Mouse (Mus musculus) embryo, embryonic 10 days (tissue): ENCODE measurements around the gene Gdpd5.

ENCODE experiments used
- DNase-seq: peaks from one replicate; pipeline ENCODE4 v3.0.0-alpha.2; 2015; ENCODE audit warnings: low spot score

The Gdpd5 gene

DNA sequence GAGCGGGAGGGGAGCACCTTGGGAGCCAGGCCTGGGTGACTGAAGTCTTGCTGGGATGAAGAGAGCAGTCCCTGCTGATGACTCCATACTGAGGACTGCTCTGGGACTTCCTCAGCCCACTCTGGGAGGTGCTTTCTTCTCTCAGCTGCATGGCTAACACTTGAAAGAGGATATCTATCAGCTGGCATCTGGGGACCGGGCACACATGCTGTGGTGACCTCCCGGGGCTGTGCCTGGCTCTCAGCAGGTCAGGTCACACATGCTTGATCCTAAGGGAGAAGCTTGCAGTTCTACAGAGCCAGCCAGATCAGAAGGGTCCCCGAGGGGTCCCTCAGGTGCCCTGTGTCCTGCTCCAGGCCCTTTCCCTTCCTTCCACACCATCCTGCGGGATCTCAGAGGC lies 62.0 kb downstream of the Gdpd5 start:
- DNase-seq: no peak

DNA sequence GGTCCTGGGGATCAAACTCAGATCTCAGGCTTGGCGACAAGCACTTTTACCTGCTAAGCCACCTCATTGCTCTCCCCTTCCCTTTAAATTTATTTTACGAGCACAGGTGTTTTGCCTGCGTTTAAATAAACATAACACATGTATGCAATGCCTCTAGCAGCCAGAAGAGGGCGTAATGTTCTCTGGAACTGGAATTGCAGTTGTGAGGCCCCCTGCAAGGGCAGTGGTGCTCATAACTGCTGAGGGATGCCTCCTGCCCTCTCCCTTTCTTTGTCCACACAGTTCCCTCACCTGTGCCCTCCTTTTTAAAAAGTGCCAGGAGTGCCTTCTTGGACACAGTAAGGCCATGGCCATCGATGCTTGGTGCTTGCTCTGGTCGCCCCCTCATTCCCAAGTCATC lies 62.8 kb downstream of the Gdpd5 start:
- no peak for DNase-seq

DNA sequence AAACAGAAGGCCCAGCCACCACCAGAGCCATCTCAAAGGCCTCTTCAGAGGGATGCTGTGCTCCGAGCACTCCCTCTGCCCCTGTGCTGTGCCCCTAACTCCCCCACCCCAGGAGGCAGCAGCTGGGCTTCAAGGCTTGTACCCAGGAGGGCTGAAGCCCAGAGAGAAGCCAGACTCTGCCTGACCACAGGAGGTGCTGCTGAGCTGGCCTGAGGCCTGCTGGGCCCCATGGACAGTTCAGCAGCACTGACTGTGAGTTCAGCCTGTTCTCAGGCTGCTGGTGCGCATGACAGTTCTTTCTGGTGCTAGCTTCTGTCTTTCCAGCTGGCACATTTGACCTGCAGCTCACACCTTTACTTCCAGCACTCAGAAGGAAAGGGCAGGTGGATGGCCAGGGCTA lies 64.6 kb downstream of the Gdpd5 start:
- peak; percentile 63 for DNase-seq

DNA sequence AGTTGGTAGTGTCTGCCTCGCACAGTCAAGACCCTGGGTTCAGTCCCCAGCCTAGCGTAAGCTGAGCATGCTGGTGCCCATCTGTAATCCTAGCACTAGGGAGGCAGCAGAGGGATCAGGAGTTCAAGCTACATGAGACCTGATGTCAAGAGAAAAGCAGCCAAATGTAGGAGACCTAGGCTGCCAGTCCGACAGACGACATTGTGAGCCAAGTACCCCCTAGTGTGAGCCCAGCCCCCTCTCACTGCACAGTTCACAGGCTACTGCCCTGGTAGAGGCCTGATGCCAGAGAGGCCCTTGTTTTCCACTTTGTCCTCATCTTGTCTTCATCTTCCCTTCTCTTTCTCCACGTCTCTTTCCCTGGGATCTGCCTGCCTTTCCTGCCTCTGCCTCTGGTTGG lies 66.1 kb downstream of the Gdpd5 start:
- DNase-seq: no peak

DNA sequence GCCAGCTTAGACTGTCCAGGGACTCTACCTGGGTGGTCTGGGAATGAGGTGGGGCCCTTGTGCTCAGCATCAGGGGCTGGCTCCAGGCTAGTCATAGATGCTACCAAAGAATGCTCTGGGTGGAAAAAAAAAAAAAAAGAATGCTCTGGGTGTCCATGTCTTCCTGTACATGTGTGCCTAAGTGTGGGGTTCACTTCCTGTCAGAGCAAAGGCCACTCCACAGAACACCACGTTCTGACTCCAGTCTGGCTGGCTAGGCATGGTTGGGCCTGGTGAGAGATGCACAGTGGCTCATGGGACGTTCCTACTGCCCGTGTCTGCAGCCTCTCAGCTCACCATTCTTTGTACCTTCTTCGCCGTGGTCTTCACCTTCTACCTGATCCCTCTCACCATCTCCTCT lies 67.4 kb downstream of the Gdpd5 start:
- no peak for DNase-seq

DNA sequence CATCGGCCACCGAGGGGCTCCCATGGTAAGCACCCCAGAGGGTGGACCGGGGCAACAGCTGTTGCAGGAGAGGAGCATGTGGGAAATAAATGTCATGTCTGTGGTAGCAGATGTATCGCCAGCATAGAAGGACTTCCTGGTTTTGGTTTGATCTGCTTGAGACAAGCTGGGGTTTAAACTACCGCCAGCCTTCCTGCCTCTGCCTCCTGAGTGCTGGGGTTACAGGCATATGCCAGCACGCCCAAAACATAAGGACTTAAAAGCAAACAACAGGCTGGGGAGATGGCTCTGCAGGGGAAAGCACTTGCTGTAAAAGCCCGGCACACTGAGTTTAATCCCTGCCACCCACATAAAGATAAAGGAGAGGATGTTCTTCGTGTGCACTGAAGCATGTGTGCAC lies 67.8 kb downstream of the Gdpd5 start:
- DNase-seq: no peak

DNA sequence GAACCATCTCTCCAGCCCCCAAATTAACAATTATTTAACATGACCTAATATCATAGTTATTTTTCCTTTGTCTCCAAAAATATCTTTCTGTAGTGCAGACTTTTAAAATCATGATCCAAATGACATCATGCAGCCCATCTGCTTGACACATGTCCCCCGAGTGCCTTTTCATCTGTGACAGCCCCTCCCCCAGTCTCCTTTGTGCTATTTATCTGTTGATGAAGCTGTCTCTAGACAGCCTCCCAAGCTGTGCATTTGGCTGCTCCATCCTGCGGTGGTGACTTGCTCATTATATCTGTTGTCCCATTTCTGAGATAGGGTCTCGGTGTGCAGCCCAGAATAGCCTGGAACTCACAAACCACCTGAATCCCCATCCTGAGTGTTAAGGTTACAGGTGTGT lies 68.5 kb downstream of the Gdpd5 start:
- DNase-seq: no peak

DNA sequence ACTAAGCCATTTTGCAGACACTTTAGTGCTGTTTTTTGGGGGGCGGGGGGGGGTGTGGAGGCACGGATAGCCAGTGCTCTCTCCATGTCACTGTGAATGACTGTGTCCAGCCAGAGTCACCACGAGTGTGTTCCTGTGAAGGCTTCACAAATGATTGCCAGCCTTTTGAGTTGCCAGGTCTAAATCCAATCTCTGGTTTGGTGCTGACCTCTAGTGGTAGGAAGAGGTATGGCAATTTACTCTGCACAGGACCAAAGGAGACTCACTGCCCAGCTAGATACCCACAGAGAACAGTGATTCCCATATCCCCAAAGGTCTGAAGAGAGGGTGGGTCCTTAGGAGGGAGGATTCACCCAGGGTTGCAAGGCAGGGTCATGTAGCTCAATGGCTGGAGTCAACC lies 69.5 kb downstream of the Gdpd5 start:
- peak; percentile 90 for DNase-seq

DNA sequence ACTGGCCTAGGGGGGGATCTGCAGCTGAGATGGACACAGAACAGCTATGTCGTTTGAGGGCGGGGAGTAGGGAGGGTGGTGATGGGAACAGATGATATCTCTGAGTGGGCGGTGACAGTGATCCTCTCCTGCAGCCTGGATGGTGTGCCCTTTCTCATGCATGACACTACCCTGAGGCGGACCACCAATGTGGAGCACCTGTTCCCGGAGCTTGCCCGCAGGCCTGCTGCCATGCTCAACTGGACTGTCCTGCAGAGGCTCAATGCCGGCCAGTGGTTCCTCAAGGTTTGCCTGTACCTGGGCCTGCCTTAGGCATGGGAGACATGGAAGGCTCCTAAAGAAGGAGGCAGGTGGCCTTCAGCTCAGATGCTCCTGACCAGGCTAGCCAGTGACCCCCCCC lies 71.6 kb downstream of the Gdpd5 start:
- DNase-seq: no peak

DNA sequence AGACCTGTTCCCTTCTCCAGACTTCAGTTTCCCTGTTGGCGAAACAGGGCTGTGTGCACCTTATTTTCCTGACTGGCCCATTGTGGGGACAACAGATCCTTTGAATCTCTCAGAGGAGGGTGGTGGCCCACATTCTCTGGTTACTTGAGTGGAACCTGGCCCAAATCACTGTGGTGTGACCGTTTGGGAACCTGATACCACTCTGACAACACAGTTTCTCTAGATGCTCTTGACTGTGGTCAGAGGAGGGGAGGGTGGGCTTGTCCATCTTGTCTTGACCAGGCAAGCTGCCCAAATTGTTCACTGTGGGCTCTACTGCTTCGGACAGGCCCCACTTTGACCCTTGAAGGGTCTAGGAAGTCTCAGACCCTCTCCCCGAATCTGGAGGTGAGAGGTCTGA lies 72.8 kb downstream of the Gdpd5 start:
- no peak for DNase-seq

DNA sequence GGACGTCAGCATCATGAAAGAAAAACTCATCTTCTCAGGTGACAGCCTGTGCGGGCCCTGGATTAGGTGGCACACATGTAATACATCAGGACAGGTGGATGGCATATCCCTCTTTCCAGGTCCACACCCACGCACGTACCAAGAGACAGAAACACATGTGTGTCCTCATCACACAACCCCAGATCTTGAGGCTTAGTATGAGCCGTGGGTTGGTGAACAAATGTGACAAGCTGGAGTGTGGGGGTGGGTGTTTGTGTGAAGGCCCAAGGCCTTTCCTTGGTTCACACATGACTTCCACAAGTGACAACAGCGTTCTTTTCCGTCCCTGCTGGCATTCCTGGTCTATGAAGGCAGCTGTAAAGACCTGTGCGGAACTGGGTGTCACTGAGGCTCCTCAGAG lies 77.6 kb downstream of the Gdpd5 start:
- no peak for DNase-seq

DNA sequence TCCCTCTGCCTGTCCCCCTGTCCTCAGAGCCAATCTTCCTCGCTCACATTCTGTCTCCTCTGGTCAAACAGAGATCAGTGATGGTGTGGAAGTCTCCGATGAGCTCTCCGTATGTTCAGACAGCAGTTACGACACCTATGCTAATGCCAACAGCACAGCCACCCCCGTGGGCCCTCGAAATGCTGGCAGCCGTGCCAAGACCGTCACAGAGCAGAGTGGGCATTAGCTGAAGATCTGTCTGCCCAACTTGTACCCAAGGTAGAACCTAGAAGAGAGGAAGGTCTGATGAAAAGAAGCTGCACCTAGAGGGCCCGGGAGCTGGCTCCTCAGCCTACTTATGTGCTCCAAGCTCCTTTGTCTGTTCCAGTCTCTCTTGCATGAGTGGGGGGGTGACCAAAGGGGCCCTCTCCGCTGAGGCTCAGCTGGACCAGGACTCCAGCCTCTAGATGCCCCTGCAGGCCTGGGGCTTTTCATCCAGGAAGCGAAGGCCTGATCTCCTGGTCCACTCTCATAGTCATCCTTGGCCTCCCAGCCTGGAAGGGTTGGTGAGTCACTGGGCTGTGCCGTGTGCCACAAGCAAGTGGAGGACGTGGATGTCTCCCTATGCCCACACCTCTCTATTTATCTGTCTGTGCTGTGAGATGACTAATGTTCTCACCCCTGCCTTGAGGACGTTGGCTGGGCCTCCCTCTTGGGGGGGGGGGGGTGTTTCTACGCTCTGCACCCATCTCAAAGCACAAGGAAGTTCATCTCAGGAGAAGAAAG lies 78.9 kb downstream of the Gdpd5 start:
- no peak for DNase-seq

DNA sequence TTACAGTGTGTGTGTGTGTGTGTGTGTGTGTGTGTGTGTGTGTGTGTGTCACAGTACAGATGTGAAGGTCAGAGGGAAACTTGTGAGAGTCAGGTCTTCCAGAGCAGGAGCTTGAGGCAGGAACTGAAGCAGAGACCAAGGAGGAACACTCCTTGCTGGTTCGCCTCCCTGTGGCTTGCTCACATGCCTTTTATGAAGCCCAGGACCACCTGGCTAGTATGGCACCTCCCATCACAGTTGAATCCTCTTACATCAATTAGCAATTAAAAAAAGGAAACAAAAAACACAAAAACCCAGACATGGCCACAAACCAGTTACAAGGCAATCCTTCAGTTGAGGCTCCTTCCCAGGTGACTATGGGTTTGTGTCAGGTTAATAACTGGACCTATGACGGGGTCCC lies 81.9 kb downstream of the Gdpd5 start:
- no peak for DNase-seq

DNA sequence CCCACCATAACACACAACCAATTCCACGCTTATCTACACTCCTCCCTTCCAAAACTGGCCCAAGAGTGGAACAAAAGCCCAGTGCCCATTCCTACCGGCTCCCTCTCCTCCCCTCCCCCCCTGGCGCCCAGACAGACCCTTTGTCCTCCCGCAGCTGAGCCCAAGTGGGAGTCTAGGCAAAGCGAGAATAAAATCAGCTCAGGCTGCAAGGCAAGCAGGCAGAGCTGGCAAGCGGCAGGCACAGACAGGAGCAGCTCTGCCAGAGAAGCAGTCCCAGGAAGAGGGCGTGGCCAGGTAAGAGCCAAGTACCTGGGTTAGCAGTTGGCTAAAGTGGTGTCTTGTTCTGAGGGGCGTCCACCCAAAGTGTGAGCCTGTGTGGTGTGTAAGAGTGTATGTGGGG lies 84.6 kb downstream of the Gdpd5 start, which contains the start of gene Klhl35:
Gene Klhl35, plus strand, starts transcription at position 194 of the 400 bp plus-strand sequence.
- no peak for DNase-seq

DNA sequence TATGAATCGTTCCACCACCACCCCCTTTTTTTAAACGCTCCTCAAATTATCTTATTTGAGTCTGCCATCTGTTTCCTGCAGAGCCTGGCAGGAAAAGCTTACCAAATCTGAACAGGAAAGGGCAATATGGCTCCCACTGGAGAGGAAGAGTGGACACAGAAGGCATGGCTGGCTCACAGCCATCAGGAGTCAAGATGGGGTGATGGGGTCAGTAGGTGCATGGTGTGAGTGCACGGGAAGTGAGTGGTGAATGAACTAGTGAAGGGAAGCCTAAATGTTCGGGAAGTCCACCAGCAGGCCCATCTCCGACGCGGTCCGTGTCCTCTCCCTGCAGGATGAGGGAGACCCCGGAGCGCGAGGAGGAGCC lies 86.7 kb downstream of the Gdpd5 start:
- peak; percentile 47 for DNase-seq

DNA sequence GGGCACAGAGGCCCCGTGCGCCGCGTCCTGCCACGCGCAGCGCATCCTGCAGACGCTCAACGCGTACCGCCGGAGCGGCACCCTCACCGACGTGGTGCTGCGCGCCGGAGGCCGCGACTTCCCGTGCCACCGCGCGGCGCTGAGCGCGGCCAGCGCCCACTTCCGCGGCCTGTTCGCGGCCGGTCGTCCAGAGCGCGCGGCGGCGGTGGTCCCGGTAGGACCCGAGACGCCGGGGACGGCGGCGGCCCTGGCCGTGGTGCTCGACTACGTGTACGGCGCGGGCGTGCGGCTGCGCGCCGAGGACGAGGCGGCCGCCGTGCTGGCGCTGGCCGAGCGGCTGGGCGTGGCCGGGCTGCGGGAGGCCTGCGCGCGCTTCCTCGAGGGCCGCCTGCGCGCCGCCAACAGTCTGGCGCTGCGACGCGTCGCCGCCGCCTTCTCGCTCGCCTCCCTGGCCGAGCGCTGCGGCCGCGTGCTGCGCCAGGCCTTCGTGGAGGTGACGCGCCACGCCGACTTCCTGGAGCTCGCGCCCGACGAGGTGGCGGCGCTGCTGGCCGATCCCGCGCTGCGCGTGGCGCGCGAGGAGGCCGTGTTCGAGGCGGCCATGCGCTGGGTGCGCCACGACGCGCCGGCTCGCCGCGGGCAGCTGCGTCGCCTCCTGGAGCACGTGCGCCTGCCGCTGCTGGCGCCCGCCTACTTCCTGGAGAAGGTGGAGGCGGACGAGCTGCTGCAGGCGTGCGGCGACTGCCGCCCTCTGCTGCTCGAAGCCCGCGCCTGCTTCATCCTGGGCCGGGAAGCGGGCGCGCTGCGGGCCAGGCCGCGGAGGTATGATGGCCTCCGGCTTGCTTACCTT lies 87.3 kb downstream of the Gdpd5 start:
- DNase-seq: peak; percentile 84

DNA sequence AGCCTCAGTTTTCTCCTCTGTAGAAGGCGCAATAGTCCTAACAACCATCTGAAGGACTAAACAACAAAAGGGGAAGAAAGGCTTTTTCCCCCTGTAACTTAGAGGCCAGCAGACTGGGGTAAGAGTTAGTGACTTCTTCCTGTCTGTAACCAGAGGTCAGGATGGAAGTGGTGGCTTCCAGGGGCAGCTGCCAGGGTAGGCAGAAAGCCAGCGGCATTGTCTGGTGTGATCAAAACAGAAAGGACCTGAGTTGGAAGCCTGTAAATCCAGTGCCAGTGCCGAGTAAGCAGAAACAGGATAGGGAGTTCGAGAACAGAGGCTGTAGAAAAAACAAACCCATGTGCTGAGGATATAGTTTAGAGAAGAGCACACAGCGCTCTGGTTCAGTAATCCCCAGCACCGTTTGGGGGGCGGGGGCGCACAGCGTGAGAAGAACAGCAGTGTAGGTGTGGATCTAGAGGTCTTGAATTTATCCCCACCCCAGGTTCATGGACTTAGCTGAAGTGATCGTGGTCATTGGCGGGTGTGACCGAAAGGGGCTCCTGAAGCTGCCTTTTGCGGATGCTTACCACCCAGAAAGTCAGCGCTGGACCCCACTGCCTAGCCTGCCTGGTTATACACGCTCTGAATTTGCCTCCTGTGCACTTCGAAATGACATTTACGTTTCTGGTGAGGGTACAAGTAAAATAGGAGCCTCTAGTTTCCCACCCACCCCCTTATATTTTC lies 88.6 kb downstream of the Gdpd5 start:
- DNase-seq: no peak

DNA sequence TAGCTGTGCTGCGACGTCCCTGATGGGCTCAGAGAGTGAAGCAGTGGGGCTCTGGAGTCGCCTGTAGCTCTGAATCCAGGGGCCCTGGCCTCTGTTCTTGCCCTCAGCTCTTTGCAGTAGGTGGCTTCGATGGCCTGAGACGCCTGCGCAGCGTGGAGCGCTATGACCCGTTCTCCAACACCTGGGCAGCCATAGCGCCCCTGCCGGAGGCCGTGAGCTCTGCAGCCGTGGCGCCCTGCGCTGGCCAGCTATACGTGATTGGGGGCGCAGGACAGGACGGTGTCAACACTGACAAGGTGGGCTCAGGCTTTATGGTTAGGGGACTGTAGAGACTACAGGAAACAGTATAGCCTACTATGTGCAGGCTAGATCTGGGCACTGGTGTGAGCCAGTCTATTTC lies 90.4 kb downstream of the Gdpd5 start:
- no peak for DNase-seq

DNA sequence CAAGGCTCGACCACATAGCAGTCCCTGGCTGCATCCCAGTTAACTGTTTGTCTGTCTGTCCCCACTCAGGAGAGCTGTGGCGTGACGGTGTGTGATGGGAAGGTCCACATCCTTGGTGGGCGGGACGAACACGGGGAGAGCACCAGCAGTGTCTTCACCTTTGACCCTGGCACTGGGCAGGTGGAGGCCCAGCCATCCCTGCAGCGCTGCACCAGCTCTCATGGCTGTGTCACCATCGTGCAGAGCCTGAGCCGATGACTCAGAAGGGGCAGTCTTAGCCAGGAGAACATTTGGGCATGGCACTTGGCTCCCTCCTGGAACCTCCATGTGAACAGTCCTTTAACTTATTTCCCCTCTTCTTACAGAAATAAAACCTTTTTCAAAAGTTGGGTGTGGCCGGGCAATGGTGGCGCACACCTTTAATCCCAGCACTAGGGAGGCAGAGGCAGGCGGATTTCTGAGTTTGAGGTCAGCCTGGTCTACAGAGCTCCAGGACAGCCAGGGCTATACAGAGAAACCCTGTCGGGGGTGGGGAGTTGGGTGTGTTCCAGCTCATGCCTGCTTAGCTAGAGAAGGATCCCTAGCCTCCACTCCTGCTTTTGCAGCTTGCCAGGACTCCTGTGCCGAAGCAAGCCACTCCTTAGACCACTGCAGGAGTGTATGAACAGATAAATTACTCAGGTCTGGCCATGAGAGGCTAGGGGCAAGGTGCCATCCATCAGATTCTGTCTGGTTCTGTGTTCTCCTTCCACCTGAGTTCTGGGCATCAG lies 92.6 kb downstream of the Gdpd5 start:
- DNase-seq: no peak

DNA sequence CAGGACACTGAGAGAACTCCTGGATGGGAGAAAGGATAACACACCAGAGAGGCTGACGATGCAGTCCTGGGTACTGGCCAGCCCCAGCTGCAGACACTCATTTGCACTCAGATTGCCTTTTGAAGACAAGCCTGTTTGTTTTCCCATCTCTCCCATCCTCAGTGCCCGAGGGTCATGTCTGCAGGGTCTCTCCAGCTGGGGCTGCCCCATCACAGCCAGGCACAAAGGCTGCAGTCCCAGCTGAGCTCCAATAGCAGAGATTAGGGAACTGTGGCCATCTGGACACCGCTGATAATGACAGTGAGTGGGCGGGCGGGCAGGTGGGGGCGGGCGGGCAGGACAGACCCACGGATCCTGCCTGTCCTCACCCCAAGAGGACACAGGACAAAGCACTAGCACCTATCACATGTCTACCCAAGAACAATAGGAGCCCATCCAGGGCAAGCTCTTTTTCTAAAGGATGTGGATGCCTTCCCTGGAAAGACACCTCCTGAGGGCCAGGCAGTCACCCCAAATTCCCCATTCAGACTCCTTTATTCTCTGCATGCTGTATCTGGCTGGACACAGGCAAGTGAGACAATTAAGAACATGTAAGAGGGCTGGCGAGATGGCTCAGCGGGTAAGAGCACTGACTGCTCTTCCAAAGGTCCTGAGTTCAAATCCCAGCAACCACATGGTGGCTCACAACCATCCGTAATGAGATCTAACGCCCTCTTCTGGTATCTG lies 93.8 kb downstream of the Gdpd5 start:
- peak; percentile 61 for DNase-seq

DNA sequence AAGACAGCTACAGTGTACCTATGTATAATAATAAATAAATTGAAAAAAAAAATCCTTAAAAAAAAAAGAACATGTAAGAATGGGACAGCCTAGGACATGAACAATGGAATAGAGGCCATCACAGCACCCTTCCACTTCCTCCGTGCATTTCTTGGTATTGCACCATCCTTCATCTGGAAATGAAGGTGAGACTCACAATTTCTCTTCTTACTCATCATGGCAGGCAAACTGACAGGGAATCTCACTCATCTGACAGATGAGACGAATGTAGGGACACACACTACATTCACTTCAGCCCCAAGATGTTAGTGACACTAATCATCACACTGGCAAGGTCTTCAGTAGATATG lies 94.3 kb downstream of the Gdpd5 start:
- no peak for DNase-seq
